Mouse (Mus musculus) T-cell, adult 66 days (primary cell): ENCODE results near the gene Nap1l3. TPM values are rescaled to one million over a fixed set of nuclear protein-coding genes. Genes with fewer than 3 reads are reported as not detected.

Source experiments
- total RNA-seq, 2 experiments: library from RNA; stranded (reverse); gene quantifications; 3 replicates in 1 of 2; 4 replicates in 1 of 2; pipeline ENCODE4 v1.2.4; 2023

The Nap1l3 gene
- not detected for total RNA-seq

DNA sequence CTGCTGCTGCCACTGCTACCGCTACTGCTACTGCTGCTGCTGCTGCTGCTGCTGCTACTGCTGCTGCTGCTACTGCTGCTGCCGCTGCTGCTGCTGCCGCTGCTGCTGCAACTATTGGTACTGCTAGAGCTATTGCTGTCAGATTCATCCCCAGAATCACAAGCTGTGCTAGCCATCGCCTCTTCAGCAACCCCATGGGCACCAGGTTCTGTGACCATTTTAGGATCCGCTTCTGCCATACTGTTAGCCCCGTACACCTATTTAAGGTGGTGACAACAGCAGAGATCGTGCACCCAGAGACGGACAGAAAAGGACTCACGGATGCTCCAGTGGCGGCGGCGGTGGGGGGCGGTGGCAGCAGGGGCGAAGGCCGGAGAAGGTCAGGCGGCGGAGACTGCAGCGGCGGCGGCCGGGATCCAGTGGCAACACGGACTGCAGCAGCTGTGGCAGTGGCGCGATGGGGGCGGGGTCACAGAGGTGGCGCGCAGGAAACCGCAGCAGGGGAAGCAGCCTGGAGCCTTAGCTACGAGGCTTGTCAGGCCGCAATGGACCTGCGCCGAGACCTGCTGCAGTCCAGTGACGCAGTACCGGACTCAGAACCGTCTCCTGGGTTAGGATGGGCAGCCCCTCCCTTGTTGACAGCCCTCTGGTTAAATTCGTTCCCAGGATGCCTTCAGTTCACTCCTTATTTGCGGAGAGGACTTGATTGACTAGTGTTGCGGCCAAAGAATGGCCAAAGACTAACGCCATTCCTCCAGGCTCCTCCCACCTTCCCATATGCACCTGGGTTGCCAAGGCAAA lies at the start of gene Nap1l3:
Gene Nap1l3, minus strand, starts transcription at position 621 of the 801 bp plus-strand sequence.

